Mouse (Mus musculus): ENCODE measurements around the gene Dmap1. TPM values are rescaled to one million over a fixed set of nuclear protein-coding genes. Genes with fewer than 3 reads are reported as not detected.
A peak's percentile ranks its signal among the peaks of the same experiment; 100 is the strongest.

The Dmap1 gene
- polyA plus RNA-seq (2015; fragmentation: Nextera tagmentation; extraction: Ambion mirVana) = 41.0 and 45.7 TPM in 2 replicates

DNA sequence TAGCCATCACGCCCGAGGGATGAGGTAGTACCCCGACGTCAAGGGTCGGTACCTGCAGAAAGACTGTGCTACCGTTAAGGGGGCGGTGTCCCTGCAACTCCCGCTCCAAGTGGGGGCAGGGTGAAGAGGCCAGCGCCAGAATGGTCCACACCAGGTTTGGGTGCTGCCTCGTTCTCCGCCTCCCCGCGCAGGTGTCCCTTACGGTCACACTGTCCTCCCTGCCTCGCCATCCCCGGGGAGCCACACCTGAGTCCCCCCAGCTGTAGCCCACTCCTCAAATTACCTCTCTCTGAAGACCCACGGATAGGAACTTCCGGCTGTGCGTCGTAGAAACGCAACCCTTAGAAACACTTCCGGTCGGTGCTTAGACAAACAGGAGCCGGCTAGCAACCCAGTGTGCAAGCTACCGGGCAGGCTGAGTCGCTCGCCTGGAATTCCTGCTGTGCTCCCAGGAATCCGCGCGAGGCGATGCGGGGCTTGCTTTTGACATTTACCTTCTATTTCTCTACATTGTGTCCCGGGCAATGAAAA is at the start of gene Dmap1:
Gene Dmap1 (minus strand): TSS at position 343 of the 531 bp plus-strand sequence.
- Histone ChIP-seq H3K4me1 (ENCODE audit: control insufficient read depth, insufficient read depth, low read length) (peaks cover 13% of the 10 kb centered on the region), H3K9me3 (replicated peaks; ENCODE audit: control insufficient read depth, low read length) (no peaks in the 10 kb centered on the region), H3K4me3 (ENCODE audit: low read length) (peak within 1 kb of the TSS; percentile 88), H3K27ac (ENCODE audit: low read length) (peak within 1 kb of the TSS; percentile 5; the same call in 1 of the 2 replicates), H3K27me3 (ENCODE audit: control insufficient read depth, insufficient read depth, low read length) (no peaks in the 10 kb centered on the region; the same call in 1 of the 2 replicates), H3K9ac (ENCODE audit: low read length) (peak within 1 kb of the TSS; percentile 89), H3K36me3 (ENCODE audit: control insufficient read depth, insufficient read depth) (peaks cover 29% of the 10 kb centered on the region), H3K4me2 (ENCODE audit: low read depth, low read length) (peak within 1 kb of the TSS; percentile 72)
- WGBS = under 1% methylated on average over 33 of the region's 33 CpGs
- ATAC-seq (replicated peaks; ENCODE audit: extremely low read depth, insufficient read depth, low FRiP score) = peak; percentile 81

DNA sequence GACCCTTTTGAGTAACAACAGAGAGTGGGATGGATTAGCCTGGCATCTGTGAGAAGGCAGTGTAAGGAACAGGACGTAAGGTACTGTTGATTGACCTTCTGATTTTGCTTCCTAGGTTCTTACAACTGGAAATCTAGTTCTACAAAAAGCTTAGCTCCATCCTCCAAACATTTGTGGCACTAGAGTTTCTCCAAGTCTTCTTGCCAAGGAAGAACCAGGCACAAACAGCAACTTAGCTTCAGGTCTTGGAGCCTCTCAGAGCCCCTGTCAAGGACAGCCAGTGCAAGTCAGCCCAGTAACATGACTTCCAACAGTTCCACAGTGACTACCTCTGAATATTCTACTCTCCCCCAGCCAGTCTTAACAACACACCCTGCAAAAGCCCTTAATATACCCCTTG is 42.0 kb upstream of the Dmap1 start, which contains the start of gene Gm12845:
Gene Gm12845 (plus strand): TSS at position 301 of the 400 bp plus-strand sequence.
- Histone ChIP-seq H3K27ac (ENCODE audit: low read length) (no peak within 1 kb of the TSS), H3K27me3 (ENCODE audit: control insufficient read depth, insufficient read depth, low read length) (no peaks in the 10 kb centered on the region), H3K36me3 (ENCODE audit: control insufficient read depth, insufficient read depth) (no peaks in the 10 kb centered on the region), H3K4me3 (ENCODE audit: low read length) (no peak within 1 kb of the TSS), H3K9ac (ENCODE audit: low read length) (no peak within 1 kb of the TSS), H3K4me2 (ENCODE audit: low read depth, low read length) (no peak within 1 kb of the TSS), H3K9me3 (replicated peaks; ENCODE audit: control insufficient read depth, low read length) (no peaks in the 10 kb centered on the region), H3K4me1 (ENCODE audit: control insufficient read depth, insufficient read depth, low read length) (no peaks in the 10 kb centered on the region)
- ATAC-seq (replicated peaks; ENCODE audit: extremely low read depth, insufficient read depth, low FRiP score) = no peak
- 79% methylated on average over 1 of the region's 1 CpGs for WGBS

DNA sequence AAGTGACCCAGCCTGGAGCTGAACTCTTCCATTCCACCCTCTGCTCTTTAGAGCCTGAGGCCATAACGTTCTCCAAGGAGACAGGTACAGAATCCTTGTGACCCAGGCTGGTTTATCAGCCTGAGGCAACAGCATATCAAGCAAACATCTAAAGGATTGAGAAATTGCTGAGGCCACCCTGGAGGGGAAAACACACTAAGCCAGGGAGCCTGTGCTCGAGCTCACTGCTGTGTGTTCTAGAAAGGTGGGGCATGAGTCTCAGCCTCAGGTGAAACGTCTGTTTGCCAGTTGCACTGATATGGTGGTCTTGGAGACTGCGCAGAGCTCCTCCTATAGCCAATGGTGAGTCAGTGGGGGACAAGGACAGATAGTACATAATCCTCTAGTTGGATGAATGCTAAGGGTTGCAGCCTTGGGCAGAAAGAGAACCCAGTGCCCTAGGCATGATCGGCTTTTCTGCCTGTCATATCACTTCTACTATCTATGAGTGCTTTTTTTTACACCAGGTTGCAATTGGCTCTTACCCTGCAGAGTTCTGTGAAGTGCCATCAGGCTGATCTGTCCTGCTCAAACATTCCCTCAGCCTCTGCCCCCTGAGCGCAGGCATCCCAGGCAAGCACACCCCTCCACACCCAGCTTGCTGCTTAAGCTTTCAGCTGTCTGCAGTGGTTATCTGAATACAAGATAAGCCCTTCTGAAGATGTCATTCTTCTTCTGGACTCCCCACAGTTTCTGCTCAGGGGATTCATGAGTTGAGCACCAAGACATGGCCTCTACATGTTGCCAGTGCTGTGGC is 31.4 kb upstream of the Dmap1 start:
- no peak for ATAC-seq (replicated peaks; ENCODE audit: extremely low read depth, insufficient read depth, low FRiP score)
- H3K4me2 ChIP-seq (ENCODE audit: low read depth, low read length) = no peak overlapping the region
- no peaks in the 10 kb centered on the region for H3K27me3 ChIP-seq (ENCODE audit: control insufficient read depth, insufficient read depth, low read length)
- H3K9ac ChIP-seq (ENCODE audit: low read length) = no peak overlapping the region
- no peaks in the 10 kb centered on the region for H3K4me1 ChIP-seq (ENCODE audit: control insufficient read depth, insufficient read depth, low read length)
- H3K36me3 ChIP-seq (ENCODE audit: control insufficient read depth, insufficient read depth) = no peaks in the 10 kb centered on the region
- no peak overlapping the region for H3K27ac ChIP-seq (ENCODE audit: low read length)
- H3K4me3 ChIP-seq (ENCODE audit: low read length) = no peak overlapping the region
- H3K9me3 ChIP-seq (replicated peaks; ENCODE audit: control insufficient read depth, low read length) = no peaks in the 10 kb centered on the region
- 52% methylated on average over 6 of the region's 6 CpGs for WGBS

DNA sequence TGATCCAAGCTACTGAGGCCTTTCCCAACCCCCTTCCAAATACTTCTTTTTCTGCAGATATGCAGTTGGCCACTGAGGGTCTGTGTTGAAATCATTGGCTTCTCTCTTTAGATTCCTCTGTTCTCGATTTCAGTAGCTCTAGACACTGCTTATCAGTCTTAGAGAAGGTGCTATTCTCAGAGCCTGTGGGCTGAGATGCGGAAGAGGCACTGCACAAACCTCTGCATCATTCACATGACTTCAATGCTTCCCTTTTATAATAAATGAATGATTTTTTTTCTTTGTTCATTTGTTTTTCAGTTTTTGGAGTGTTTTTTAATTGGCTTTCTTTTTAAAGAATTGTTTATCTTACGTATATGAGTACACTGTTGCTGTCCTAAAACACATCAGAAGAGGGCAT is 30.2 kb upstream of the Dmap1 start:
- Histone ChIP-seq H3K4me3 (ENCODE audit: low read length) (no peak overlapping the region), H3K27ac (ENCODE audit: low read length) (no peak overlapping the region), H3K4me2 (ENCODE audit: low read depth, low read length) (no peak overlapping the region), H3K4me1 (ENCODE audit: control insufficient read depth, insufficient read depth, low read length) (no peaks in the 10 kb centered on the region), H3K9ac (ENCODE audit: low read length) (no peak overlapping the region), H3K27me3 (ENCODE audit: control insufficient read depth, insufficient read depth, low read length) (no peaks in the 10 kb centered on the region), H3K36me3 (ENCODE audit: control insufficient read depth, insufficient read depth) (no peaks in the 10 kb centered on the region), H3K9me3 (replicated peaks; ENCODE audit: control insufficient read depth, low read length) (no peaks in the 10 kb centered on the region)
- ATAC-seq (replicated peaks; ENCODE audit: extremely low read depth, insufficient read depth, low FRiP score) = no peak
- 66% methylated on average over 3 of the region's 3 CpGs for WGBS

DNA sequence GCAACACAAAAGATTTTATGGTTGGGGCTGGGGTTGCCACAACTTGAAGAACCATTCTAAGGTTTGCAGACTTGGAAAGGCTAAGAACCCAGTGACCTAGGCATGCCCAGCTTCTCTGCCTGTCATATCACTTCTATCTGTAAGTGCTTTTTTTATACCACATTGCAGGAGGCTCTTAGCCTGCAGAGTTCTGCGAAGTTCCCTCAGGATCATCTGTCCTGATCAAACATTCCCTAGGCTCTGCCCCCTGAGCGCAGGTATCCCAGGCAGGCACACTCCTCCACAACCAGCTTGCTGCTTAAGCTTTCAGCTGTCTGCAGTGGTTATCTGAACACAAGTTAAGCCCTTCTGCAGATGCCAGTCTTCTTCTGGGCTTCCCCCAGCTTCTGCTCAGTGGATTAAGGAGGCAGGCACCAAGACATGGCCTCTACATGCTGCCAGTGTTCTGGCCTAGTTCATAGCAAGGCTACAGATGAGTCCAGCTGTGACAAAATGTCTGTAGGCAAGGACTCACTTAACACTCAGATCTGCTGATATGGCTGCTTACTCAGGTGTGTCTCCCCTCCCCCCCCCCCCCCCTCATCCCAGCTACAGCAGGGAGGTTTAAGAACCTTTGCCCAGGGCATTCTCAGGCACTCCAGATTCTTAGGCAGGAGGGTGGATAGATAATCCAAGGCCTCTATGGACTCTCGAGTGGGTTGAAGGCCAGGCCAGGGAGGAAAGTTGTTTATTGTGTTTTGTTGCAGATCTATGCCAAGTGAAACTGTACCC is 26.9 kb upstream of the Dmap1 start:
- H3K4me2 ChIP-seq (ENCODE audit: low read depth, low read length) = no peak overlapping the region
- no peak for ATAC-seq (replicated peaks; ENCODE audit: extremely low read depth, insufficient read depth, low FRiP score)
- H3K27ac ChIP-seq (ENCODE audit: low read length) = no peak overlapping the region
- H3K9ac ChIP-seq (ENCODE audit: low read length) = no peak overlapping the region
- WGBS = 51% methylated on average over 3 of the region's 3 CpGs
- H3K27me3 ChIP-seq (ENCODE audit: control insufficient read depth, insufficient read depth, low read length) = no peaks in the 10 kb centered on the region
- H3K4me3 ChIP-seq (ENCODE audit: low read length) = no peak overlapping the region
- H3K9me3 ChIP-seq (replicated peaks; ENCODE audit: control insufficient read depth, low read length) = no peaks in the 10 kb centered on the region
- no peaks in the 10 kb centered on the region for H3K4me1 ChIP-seq (ENCODE audit: control insufficient read depth, insufficient read depth, low read length)
- H3K36me3 ChIP-seq (ENCODE audit: control insufficient read depth, insufficient read depth) = no peaks in the 10 kb centered on the region

DNA sequence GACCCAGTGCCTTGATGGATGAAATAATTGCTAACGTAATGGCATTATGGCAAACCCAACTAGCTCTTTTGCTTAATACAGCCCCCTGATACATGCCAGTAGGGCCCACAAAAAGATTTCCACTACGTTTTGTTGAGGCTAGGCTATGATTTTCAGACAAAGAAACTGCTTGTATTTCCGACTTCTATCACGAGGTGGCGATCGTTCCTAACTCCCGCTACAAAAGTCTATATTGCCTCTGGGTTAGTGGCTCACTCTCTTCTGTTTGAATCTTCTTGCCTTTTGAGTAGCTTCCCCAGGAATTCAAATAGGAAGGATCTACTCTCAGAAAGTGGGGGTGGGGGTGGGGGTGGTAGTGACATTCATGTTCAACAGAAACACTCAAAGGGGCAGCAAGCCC is 23.3 kb upstream of the Dmap1 start:
- no peaks in the 10 kb centered on the region for H3K4me1 ChIP-seq (ENCODE audit: control insufficient read depth, insufficient read depth, low read length)
- no peaks in the 10 kb centered on the region for H3K27me3 ChIP-seq (ENCODE audit: control insufficient read depth, insufficient read depth, low read length)
- WGBS = 3% methylated on average over 7 of the region's 7 CpGs
- no peak overlapping the region for H3K9ac ChIP-seq (ENCODE audit: low read length)
- H3K4me2 ChIP-seq (ENCODE audit: low read depth, low read length) = no peak overlapping the region
- H3K27ac ChIP-seq (ENCODE audit: low read length) = no peak overlapping the region
- no peak for ATAC-seq (replicated peaks; ENCODE audit: extremely low read depth, insufficient read depth, low FRiP score)
- H3K4me3 ChIP-seq (ENCODE audit: low read length) = no peak overlapping the region
- H3K36me3 ChIP-seq (ENCODE audit: control insufficient read depth, insufficient read depth) = no peaks in the 10 kb centered on the region
- no peaks in the 10 kb centered on the region for H3K9me3 ChIP-seq (replicated peaks; ENCODE audit: control insufficient read depth, low read length)

DNA sequence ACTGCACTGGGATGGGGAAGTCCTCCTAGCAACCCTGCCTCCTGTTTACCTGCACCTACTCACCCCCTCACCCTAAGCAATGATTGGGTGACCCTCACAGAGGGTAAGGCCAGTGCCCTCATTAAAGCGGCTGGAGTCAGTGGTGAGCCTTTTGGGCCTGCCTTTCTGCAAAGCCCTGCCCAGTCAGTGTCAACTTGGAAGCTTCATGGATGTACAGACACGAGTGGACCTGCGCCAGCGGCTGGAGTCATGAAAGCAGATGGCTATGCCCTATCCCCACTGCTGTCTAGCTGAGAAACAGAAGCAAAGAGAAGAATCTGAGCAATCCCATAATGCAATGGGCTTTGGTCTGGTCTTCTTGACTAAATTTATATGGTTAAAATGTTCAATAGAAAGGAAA is 4.3 kb upstream of the Dmap1 start:
- WGBS = 77% methylated on average over 4 of the region's 4 CpGs

DNA sequence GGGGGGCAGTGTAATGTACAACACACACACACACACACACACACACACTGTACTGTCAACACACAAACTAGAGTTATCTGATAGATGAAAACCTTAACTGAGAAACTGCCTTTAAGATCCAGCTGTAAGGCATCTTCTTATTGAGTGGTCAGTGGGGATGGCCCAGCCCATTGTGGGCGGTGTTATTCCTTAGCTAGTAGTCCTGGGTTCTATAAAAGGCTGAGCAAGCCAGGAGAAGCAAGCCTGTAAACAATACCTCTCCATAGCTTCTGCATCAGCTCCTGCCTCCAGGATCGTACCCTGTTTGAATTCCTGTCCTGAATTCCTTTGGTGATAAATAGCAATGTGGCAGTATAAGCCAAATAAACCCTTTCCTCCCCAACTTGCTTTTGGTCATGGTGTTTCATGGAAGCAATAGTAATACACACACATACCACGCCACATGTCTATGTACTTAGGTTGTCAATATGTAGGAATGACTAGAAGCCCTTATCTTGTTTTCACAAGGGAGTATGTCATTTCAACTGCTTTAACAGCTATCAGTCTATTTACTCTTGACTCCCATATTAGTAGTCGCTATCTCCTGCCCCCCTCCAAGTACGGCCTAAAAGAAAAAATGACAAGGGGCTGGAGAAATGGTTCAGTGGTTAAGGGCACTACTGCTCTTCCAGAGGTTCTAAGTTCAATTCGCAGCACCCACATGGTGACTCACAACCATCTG is 1.1 kb upstream of the Dmap1 start:
- peak overlapping the region; percentile 72; the same call in 1 of the 2 replicates for H3K4me2 ChIP-seq (ENCODE audit: low read depth, low read length)

More for the DNA sequence above, 4.3 kb upstream of the Dmap1 start:
- Histone ChIP-seq H3K36me3 (ENCODE audit: control insufficient read depth, insufficient read depth) (no peaks in the 10 kb centered on the region), H3K27ac (ENCODE audit: low read length) (no peak overlapping the region), H3K4me3 (ENCODE audit: low read length) (no peak overlapping the region), H3K9me3 (replicated peaks; ENCODE audit: control insufficient read depth, low read length) (no peaks in the 10 kb centered on the region), H3K4me2 (ENCODE audit: low read depth, low read length) (no peak overlapping the region), H3K4me1 (ENCODE audit: control insufficient read depth, insufficient read depth, low read length) (peaks cover 9% of the 10 kb centered on the region), H3K27me3 (ENCODE audit: control insufficient read depth, insufficient read depth, low read length) (no peaks in the 10 kb centered on the region; the same call in 1 of the 2 replicates), H3K9ac (ENCODE audit: low read length) (no peak overlapping the region)
- no peak for ATAC-seq (replicated peaks; ENCODE audit: extremely low read depth, insufficient read depth, low FRiP score)

More for the DNA sequence above, 1.1 kb upstream of the Dmap1 start:
- ATAC-seq (replicated peaks; ENCODE audit: extremely low read depth, insufficient read depth, low FRiP score) = no peak
- no peak overlapping the region for H3K4me3 ChIP-seq (ENCODE audit: low read length)
- H3K27me3 ChIP-seq (ENCODE audit: control insufficient read depth, insufficient read depth, low read length) = no peaks in the 10 kb centered on the region; the same call in 1 of the 2 replicates
- no peaks in the 10 kb centered on the region for H3K9me3 ChIP-seq (replicated peaks; ENCODE audit: control insufficient read depth, low read length)
- no peak overlapping the region for H3K9ac ChIP-seq (ENCODE audit: low read length)
- WGBS = 55% methylated on average over 6 of the region's 6 CpGs
- no peak overlapping the region for H3K27ac ChIP-seq (ENCODE audit: low read length)
- peaks cover 21% of the 10 kb centered on the region for H3K36me3 ChIP-seq (ENCODE audit: control insufficient read depth, insufficient read depth)
- peaks cover 13% of the 10 kb centered on the region for H3K4me1 ChIP-seq (ENCODE audit: control insufficient read depth, insufficient read depth, low read length)

Measured in heart, embryonic 16.5 days (tissue).